Mouse (Mus musculus) heart, embryonic 12.5 days (tissue): Measurements from ENCODE around the gene Gga3. TPM values are rescaled to one million over a fixed set of nuclear protein-coding genes. Genes with fewer than 3 reads are reported as not detected.
"Not testable (repeated sequence)": the region's sequence is repeated elsewhere in the genome, so short reads cannot be mapped to it uniquely, and the experiment has no call there.

Experiments
- ATAC-seq: fragments of 200-750 bp; cut with Nextera tagmentation; 2 replicates; pipeline ENCODE4 v1.8.0; 2017; ENCODE audit warnings: moderate TSS enrichment, moderate library complexity; ENCODE audit not compliant: insufficient number of reproducible peaks, low FRiP score
- H3K27ac ChIP-seq: fragments of 300-500 bp; sonication (generic); 2 replicates; pipeline ENCODE4 v1.5.1; 2016; ENCODE audit warnings: mild to moderate bottlenecking, moderate library complexity; ENCODE audit not compliant: poor library complexity, severe bottlenecking
- H3K27me3 ChIP-seq: fragments of 300-500 bp; sonication (generic); replicated peaks from 2 replicates; pipeline ENCODE4 v1.6.1; 2016; ENCODE audit warnings: mild to moderate bottlenecking, moderate library complexity
- H3K36me3 ChIP-seq: fragments of 300-500 bp; sonication (generic); 2 replicates; pipeline ENCODE4 v1.6.1; 2016; ENCODE audit warnings: mild to moderate bottlenecking, moderate library complexity
- H3K4me1 ChIP-seq: fragments of 300-500 bp; sonication (generic); replicated peaks from 2 replicates; pipeline ENCODE4 v1.6.1; 2016; ENCODE audit warnings: mild to moderate bottlenecking
- H3K4me2 ChIP-seq: fragments of 300-500 bp; sonication (generic); 2 replicates; pipeline ENCODE4 v1.6.1; 2016; ENCODE audit warnings: mild to moderate bottlenecking, moderate library complexity
- H3K4me3 ChIP-seq: fragments of 300-500 bp; sonication (generic); 2 replicates; pipeline ENCODE4 v1.5.1; 2016; ENCODE audit warnings: mild to moderate bottlenecking
- H3K9ac ChIP-seq: fragments of 300-500 bp; sonication (generic); 2 replicates; pipeline ENCODE4 v1.6.1; 2016; ENCODE audit warnings: mild to moderate bottlenecking, moderate library complexity
- H3K9me3 ChIP-seq: fragments of 300-500 bp; sonication (generic); replicated peaks from 2 replicates; pipeline ENCODE4 v1.6.1; 2016; ENCODE audit warnings: mild to moderate bottlenecking, moderate library complexity
- WGBS: fragments of 180-500 bp; shearing (Covaris S2); methylation state at CpG from one replicate; pipeline ENCODE4 v1.1.7; 2016; 5-methylcytosine and 5-hydroxymethylcytosine counted together
- polyA plus RNA-seq: library from polyadenylated mRNA; unstranded; fragments of >200 nt; fragmentation: Nextera tagmentation; extraction: Ambion mirVana; gene quantifications from 2 replicates; pipeline ENCODE4 v1.2.1, GENCODE M21; 2016

Gene Gga3
- polyA plus RNA-seq = 19.2 and 21.9 TPM in 2 replicates

DNA sequence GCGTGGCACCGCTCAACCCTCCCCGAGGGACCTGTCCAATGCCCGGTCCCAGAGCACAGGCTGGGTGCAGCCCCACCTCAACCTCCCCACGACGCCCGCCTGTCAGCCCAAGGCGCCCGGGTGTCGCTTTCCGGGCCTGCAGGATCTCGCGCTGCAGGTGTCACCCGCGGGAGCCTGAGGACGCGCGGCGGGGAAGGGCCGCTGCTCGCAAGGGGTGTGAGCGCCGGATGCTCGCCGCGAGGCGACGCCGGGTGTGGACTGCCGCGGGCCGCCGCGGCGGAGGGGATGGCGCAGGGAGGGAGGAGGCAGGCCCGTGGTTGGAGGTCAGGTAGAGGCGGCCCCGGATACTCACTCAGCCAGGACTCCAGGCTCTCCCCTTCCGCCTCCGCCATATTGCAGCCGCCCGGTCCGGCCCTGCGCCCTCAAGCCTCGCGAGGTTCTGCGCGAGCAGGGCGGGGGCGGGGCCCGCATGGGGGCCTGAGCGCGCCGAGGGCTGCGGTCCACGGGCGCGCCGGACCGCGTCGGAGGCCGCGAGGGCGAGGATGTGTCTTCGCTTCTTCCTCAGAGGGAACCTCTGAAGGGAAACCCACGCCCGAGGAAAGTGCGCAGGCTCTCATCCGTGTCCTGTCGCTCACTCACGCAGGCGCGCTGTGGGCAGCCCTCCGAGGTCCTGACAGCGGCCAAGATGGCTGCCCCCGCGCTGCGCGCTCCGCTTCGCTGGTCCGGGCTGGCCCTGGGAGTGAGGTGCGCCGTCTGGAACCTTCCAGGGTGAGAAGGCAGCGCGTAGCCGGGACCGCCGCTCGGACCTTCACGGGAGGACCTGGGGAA, at the start of gene Gga3, which contains the start of gene Mrps7:
Gga3 (minus strand) TSS at position 576 of the 828 bp plus-strand sequence.
Mrps7 (plus strand) TSS at position 450 of the 828 bp plus-strand sequence.
- Histone ChIP-seq H3K9me3 (no peaks in the 10 kb centered on the region), H3K4me1 (peaks cover 47% of the 10 kb centered on the region), H3K4me2 (peak within 1 kb of the TSS; percentile 94), H3K27ac (peak within 1 kb of the TSS; percentile 84), H3K4me3 (peak within 1 kb of the TSS; percentile 89), H3K36me3 (peaks cover 54% of the 10 kb centered on the region), H3K27me3 (no peaks in the 10 kb centered on the region), H3K9ac (peak within 1 kb of the TSS; percentile 93)
- WGBS = under 1% methylated on average over 87 of the region's 93 CpGs
- peak; percentile 98 for ATAC-seq

DNA sequence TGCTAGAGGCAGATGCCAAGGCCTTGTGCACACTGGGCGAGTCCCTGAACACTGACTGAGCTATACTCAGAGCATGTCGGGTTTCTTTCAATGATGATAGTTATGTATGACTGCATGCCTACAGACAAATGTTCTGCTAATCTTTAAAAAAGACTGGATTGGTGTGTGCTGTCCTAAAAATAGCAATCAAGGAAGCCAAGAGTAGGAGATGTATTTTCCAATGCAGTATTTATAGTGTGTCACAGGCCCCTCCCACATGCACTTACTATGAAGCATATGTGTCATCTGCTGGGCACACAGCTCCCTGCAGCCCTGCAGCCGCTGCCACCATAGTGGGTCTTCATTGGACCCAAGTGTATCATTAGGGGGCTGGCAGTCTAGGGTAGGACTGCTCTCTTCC, 49.3 kb upstream of the Gga3 start:
- ATAC-seq = peak; percentile 38; the same call in 1 of the 2 replicates
- Histone ChIP-seq H3K4me1 (peaks cover 35% of the 10 kb centered on the region), H3K9me3 (no peaks in the 10 kb centered on the region), H3K4me2 (peak overlapping the region; percentile 27), H3K36me3 (peaks cover 23% of the 10 kb centered on the region), H3K4me3 (no peak overlapping the region), H3K27ac (peak overlapping the region; percentile 80), H3K9ac (0 out of 2 replicates have a peak overlapping the region, but pooled peaks have one; percentile 27), H3K27me3 (no peaks in the 10 kb centered on the region)
- 55% methylated on average over 3 of the region's 3 CpGs for WGBS

DNA sequence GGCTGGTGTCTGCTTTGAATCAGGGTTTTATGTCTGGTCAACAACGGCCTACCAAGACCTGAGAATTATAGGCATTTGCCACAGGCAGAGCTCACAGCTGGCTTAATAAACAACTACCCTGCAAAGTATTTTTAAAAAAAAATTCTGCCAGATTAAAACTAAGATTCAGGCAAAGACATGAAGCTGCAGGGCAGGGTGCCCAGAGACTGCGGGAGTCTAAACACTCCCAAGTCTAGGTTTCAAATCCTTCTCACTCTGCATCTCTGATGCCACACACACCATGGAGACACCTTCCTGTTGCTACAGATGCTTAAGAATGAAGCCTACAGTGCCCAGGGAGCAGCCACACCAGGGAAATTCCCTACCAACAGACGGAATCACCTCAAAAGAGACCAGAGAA, 47.8 kb upstream of the Gga3 start:
- Histone ChIP-seq H3K27me3 (no peaks in the 10 kb centered on the region), H3K4me3 (no peak overlapping the region), H3K36me3 (peaks cover 32% of the 10 kb centered on the region), H3K4me1 (peaks cover 33% of the 10 kb centered on the region), H3K4me2 (no peak overlapping the region), H3K9ac (no peak overlapping the region), H3K9me3 (no peaks in the 10 kb centered on the region), H3K27ac (no peak overlapping the region)
- no peak for ATAC-seq
- WGBS = 89% methylated on average over 3 of the region's 3 CpGs

- ATAC-seq = no peak
- peaks cover 33% of the 10 kb centered on the region for H3K4me1 ChIP-seq
- H3K4me3 ChIP-seq = no peak overlapping the region
- peak overlapping the region; percentile 26; the same call in 1 of the 2 replicates for H3K27ac ChIP-seq
- H3K9ac ChIP-seq = peak overlapping the region; percentile 11; the same call in 1 of the 2 replicates
- H3K27me3 ChIP-seq = no peaks in the 10 kb centered on the region
- no peak overlapping the region for H3K4me2 ChIP-seq
- H3K9me3 ChIP-seq = no peaks in the 10 kb centered on the region
- 56% methylated on average over 10 of the region's 10 CpGs for WGBS
- peaks cover 41% of the 10 kb centered on the region for H3K36me3 ChIP-seq
Measured at GRCm38 (mm10) chr11:115649706-115650105, 45.9 kb upstream of the Gga3 start.

- Histone ChIP-seq H3K27ac (no peak overlapping the region), H3K4me3 (no peak overlapping the region), H3K4me1 (peaks cover 15% of the 10 kb centered on the region), H3K9ac (no peak overlapping the region), H3K27me3 (no peaks in the 10 kb centered on the region), H3K9me3 (no peaks in the 10 kb centered on the region), H3K4me2 (no peak overlapping the region), H3K36me3 (peaks cover 38% of the 10 kb centered on the region)
- ATAC-seq = no peak
- WGBS = 51% methylated on average over 6 of the region's 6 CpGs
Measured at GRCm38 (mm10) chr11:115647459-115647858, 43.6 kb upstream of the Gga3 start.

DNA sequence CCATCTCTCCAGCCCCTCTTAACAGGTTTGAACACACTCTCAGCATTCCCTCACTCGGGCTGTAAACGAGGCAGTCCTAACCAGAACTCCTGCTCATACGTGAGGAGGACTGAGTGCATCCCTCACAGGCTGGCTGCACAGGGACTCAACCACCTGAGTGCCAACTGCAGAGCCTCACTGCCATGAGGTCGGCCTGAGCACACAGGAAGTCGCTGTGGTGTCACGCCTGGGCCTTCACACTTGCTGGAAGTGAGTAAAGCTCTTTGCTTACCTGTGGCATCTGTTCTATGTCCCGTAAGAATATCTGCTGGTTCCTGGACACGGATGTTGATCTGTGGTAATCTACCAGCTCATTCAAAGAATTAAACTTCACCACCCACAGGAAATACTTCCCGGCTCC, 42.6 kb upstream of the Gga3 start:
- Histone ChIP-seq H3K27me3 (no peaks in the 10 kb centered on the region), H3K27ac (no peak overlapping the region), H3K4me2 (no peak overlapping the region), H3K9ac (no peak overlapping the region), H3K9me3 (no peaks in the 10 kb centered on the region), H3K4me1 (peaks cover 15% of the 10 kb centered on the region), H3K36me3 (peaks cover 38% of the 10 kb centered on the region), H3K4me3 (no peak overlapping the region)
- WGBS = 91% methylated on average over 9 of the region's 9 CpGs
- no peak for ATAC-seq

GRCm38 (mm10) chr11:115645498-115645897, 41.6 kb upstream of the Gga3 start:
- not testable (repeated sequence) for H3K27me3 ChIP-seq, H3K9ac ChIP-seq, H3K4me3 ChIP-seq, H3K4me2 ChIP-seq, H3K4me1 ChIP-seq, H3K9me3 ChIP-seq, ATAC-seq, H3K27ac ChIP-seq
- 77% methylated on average over 14 of the region's 14 CpGs for WGBS
- H3K36me3 ChIP-seq = peaks cover 38% of the 10 kb centered on the region

- peaks cover 38% of the 10 kb centered on the region for H3K36me3 ChIP-seq
- no peak overlapping the region for H3K4me2 ChIP-seq
- no peak for ATAC-seq
- H3K4me3 ChIP-seq = no peak overlapping the region
- no peaks in the 10 kb centered on the region for H3K27me3 ChIP-seq
- no peak overlapping the region for H3K27ac ChIP-seq
- WGBS = 90% methylated on average over 13 of the region's 13 CpGs
- H3K9me3 ChIP-seq = no peaks in the 10 kb centered on the region
- H3K9ac ChIP-seq = no peak overlapping the region
- no peaks in the 10 kb centered on the region for H3K4me1 ChIP-seq
Measured at GRCm38 (mm10) chr11:115644308-115644707, 40.5 kb upstream of the Gga3 start.

DNA sequence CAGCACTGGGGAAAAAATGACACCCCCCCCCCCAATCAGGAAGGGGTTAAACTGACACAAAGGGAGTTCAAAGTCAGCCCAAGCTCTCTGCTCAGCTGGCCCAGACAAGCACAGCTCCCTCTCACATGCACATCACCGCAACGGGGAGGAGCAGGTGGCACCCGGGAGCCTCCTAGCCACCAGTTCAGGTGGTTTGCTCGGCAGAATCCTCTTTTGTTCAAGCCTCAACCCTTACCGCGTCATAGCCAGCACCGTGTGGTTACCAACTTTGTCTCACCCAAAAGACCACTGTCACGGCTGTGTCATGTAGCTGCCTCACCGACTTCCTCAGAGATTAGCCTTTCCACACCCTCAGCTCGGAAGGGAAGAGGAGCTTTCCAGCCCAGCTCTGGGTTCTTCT, 39.4 kb upstream of the Gga3 start:
- Histone ChIP-seq H3K4me2 (no peak overlapping the region), H3K4me3 (no peak overlapping the region), H3K27me3 (no peaks in the 10 kb centered on the region), H3K27ac (no peak overlapping the region), H3K9ac (no peak overlapping the region), H3K36me3 (peaks cover 31% of the 10 kb centered on the region), H3K4me1 (no peaks in the 10 kb centered on the region), H3K9me3 (no peaks in the 10 kb centered on the region)
- 63% methylated on average over 10 of the region's 10 CpGs for WGBS
- ATAC-seq = no peak

DNA sequence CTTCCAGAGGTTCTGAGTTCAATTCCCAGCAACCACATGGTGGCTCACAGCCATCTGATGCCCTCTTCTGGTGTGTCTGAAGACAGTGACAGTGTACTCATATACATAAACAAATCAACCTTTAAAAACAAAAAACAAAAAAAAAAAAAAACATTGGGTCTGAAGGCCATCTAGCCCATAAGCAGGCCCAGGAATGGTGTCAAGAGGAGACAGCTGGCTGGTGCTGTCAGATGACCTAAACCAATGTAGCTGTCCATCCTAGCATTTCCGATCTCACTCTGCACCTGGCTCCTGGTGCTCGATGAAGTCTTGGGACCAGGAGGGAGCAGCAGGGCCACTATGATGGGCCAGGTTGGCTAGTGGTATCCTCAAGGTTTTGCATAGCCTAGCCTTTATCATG, 38.9 kb upstream of the Gga3 start:
- H3K36me3 ChIP-seq = peaks cover 25% of the 10 kb centered on the region
- H3K4me3 ChIP-seq = no peak overlapping the region
- H3K4me1 ChIP-seq = no peaks in the 10 kb centered on the region
- no peak overlapping the region for H3K9ac ChIP-seq
- WGBS = 87% methylated on average over 2 of the region's 2 CpGs
- no peaks in the 10 kb centered on the region for H3K27me3 ChIP-seq
- H3K4me2 ChIP-seq = no peak overlapping the region
- ATAC-seq = no peak
- H3K27ac ChIP-seq = no peak overlapping the region
- no peaks in the 10 kb centered on the region for H3K9me3 ChIP-seq

- Histone ChIP-seq H3K4me2 (no peak overlapping the region), H3K4me3 (no peak overlapping the region), H3K36me3 (peaks cover 20% of the 10 kb centered on the region), H3K9ac (peak overlapping the region; percentile 20), H3K27ac (no peak overlapping the region), H3K9me3 (no peaks in the 10 kb centered on the region; the same call in 1 of the 2 replicates), H3K4me1 (no peaks in the 10 kb centered on the region), H3K27me3 (no peaks in the 10 kb centered on the region)
- ATAC-seq = no peak
- 90% methylated on average over 4 of the region's 4 CpGs for WGBS
Measured at GRCm38 (mm10) chr11:115641664-115642036, 37.8 kb upstream of the Gga3 start.
